Mouse (Mus musculus) adrenal gland, postnatal 10 days (tissue): ENCODE measurements around the gene Adamtsl1. TPM values are rescaled to one million over a fixed set of nuclear protein-coding genes. Genes with fewer than 3 reads are reported as not detected.

ENCODE experiments used
- DNase-seq: peaks from one replicate; pipeline ENCODE4 v3.0.0; 2021; ENCODE audit warnings: mixed read lengths
- total RNA-seq, 2 experiments: library from RNA; stranded (reverse); gene quantifications; 2 replicates each; pipeline ENCODE4 v1.2.3; 2021

The Adamtsl1 gene
- total RNA-seq, 2 experiments from 2014 or later, result 9.5 to 13.3 TPM

- no peak for DNase-seq
Measured at GRCm38 (mm10) chr4:86408421-86408820, 894.4 kb downstream of the Adamtsl1 start.

GRCm38 (mm10) chr4:86410946-86411345 is 897.0 kb downstream of the Adamtsl1 start:
- DNase-seq, result no peak

- no peak for DNase-seq
Measured at GRCm38 (mm10) chr4:86413388-86413787, 899.4 kb downstream of the Adamtsl1 start.

- no peak for DNase-seq
Measured at GRCm38 (mm10) chr4:86416401-86417025, 902.5 kb downstream of the Adamtsl1 start.

DNA sequence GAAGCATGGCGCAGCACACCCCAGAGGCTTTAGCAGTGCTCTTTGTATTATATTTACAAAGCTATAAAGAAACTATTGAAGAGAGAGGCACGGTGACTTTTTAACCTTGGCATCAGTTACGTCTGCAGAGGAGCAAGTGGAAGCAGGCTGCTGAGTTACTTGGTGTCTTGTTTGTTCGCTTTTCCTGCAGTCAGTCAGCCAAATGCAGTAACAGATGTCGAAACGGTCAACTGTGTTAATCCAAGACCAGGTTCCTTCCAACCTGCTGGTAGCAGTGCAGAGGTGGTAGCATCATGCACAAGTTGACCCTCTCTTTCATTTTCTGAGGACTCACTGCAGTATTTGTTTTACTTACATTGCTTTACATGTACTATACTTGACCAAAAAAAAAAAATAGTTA is 908.6 kb downstream of the Adamtsl1 start:
- no peak for DNase-seq

DNA sequence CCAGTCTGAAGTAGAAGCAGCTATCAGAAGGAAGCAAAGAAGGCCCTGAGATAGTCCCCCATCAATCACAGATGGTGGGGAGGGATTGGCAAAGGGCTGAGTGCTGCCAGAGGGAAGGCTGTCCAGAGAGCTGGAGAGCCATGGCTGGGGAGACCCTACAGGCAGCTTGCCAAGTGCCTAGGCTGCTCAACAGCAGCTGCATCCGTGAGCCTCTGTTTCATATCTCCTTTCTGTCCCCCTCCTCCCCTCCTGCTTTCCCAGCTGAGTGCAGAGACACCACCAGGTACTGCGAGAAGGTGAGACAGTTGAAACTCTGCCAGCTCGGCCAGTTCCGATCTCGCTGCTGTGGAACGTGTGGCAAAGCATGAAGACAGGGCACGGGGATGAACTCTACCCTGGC is 911.6 kb downstream of the Adamtsl1 start:
- no peak for DNase-seq

DNA sequence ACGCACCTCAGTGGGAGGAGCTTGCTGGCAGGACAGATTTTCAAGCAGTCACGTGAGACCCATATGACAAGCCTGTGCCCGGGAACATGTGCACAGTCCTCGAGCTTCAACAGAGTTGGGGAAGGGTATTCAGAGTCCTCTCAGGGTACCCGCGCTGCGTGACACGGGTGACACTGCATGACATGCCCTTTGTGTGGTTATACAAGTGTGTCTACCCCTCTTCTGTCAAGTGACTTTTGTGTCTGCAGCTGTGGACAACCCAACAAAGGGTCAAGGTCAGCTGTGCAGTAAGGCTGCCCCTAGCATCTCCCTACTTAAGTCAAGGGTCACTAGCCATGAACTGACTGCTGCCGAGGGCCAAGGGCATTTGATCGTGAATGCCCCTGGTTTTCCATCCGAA is 912.6 kb downstream of the Adamtsl1 start:
- no peak for DNase-seq

- no peak for DNase-seq
Measured at GRCm38 (mm10) chr4:86427312-86427711, 913.3 kb downstream of the Adamtsl1 start.

GRCm38 (mm10) chr4:86428091-86428745 is 914.2 kb downstream of the Adamtsl1 start:
- no peak for DNase-seq

DNA sequence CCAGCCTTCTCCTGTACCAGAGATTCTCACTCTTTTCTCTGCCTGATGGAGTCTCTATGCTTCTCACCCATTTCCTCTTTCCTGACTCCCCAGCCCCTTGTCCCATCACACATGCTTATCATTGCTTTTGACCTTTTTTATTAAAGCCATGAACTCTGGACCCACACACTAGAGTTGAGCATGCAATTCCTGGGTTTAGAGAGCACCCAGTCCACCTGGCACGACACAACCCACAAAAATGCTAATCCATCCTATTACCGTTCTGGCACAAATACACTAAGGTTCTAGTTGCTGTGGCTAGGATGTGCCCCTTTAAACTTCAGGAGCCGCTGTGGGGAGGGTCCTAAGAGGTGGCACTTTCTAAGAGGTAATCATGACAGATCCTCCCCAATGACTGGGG is 921.7 kb downstream of the Adamtsl1 start:
- no peak for DNase-seq

DNA sequence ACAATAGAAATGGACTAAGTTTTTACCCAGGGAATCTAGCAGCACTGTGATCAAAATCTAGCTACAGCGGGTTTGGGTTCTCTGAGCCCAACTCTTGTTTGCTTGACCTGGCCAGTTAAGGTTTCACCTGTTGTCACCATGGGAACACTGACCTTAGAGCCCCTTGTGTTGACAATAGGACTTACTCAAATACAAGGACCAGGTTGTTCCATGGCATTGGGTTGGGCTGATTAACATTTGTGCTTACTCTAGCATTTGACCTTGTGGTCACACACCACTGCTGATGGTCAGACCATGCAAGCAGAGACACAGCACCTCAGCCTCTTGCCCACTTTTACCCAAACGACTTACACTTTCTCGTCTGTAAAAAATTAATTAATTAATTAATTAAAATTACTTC is 922.4 kb downstream of the Adamtsl1 start:
- DNase-seq, result no peak

DNA sequence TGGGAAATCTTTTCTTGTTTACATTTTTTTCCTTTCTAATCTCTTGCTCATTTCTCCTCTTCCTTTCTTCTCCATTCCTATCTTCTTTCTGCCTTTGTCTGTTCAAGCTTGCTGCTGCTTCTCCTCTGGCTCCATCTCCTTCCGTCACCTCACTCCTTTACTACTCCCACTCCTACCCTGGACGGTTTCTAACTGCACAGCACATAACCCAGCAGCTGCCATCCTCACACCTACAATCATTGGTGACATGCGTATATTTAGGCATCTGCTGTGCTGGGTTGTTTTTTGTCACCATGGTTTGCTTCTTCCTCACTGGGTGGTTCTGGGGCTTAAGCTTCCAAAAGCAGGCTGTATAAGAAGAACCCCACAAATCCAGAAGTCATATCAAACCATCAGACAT is 936.5 kb downstream of the Adamtsl1 start:
- no peak for DNase-seq

DNA sequence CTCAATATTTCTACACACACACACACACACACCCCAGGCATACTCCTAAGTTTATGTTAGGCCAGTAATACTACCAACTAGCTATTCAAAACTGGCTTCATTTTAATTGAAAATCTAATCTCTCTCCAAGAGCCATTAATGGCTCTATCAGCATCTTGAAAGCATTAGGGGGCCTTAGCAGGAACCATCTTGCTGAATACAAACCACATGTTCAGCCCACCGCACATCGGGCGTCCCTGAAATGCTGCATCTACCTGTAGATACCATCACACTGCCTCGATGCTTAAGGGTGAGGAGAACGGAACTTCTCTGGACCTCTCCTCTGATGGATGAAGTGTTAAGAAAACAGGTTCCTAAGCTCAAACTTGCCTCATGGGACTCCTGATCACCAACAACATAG is 950.8 kb downstream of the Adamtsl1 start:
- no peak for DNase-seq
